Mouse (Mus musculus) myocyte (in vitro differentiated cells): Measurements from ENCODE around the gene Ddx54. TPM values are rescaled to one million over a fixed set of nuclear protein-coding genes. Genes with fewer than 3 reads are reported as not detected.

ENCODE experiments used
- H3K27me3 ChIP-seq: one replicate; pipeline ENCODE4 v1.6.1; 2011; ENCODE audit not compliant: control insufficient read depth, insufficient read depth, insufficient read length
- H3K36me3 ChIP-seq: one replicate; pipeline ENCODE4 v1.6.1; 2011; ENCODE audit not compliant: control insufficient read depth, insufficient read depth
- H3K4me2 ChIP-seq: one replicate; pipeline ENCODE4 v1.6.1; 2011; ENCODE audit warnings: low read depth, control low read depth
- H3K4me3 ChIP-seq: one replicate; pipeline ENCODE4 v1.5.1; 2011; ENCODE audit warnings: mild to moderate bottlenecking, control low read depth, moderate library complexity
- H3K79me2 ChIP-seq: one replicate; pipeline ENCODE4 v1.6.1; 2011; ENCODE audit not compliant: control insufficient read depth, insufficient read depth
- H3ac ChIP-seq: one replicate; pipeline ENCODE4 v1.6.1; 2011; ENCODE audit not compliant: control insufficient read depth, insufficient read length
- CEBPB ChIP-seq: IDR thresholded peaks from 2 replicates; pipeline ENCODE4 v1.6.1; 2011; ENCODE audit warnings: mild to moderate bottlenecking, moderate library complexity; ENCODE audit not compliant: poor library complexity, insufficient read depth, severe bottlenecking
- E2F4 ChIP-seq: IDR thresholded peaks from one replicate; pipeline ENCODE4 v1.6.1; 2011; ENCODE audit warnings: mild to moderate bottlenecking, control low read depth, moderate library complexity; ENCODE audit not compliant: insufficient read depth
- MAX ChIP-seq: IDR thresholded peaks from one replicate; pipeline ENCODE4 v1.6.1; 2011; ENCODE audit warnings: low read depth, mild to moderate bottlenecking, control low read depth
- MYOD1 ChIP-seq, 3 experiments: IDR thresholded peaks; one replicate each; pipeline ENCODE4 v1.6.1; 2011; ENCODE audit warnings: control low read depth in 2 of 3, low read depth in 2 of 3, mild to moderate bottlenecking in 2 of 3, moderate library complexity in 1 of 3; ENCODE audit not compliant: insufficient read length in 2 of 3, control insufficient read depth in 1 of 3
- MYOG ChIP-seq, 3 experiments: IDR thresholded peaks; one replicate each; pipeline ENCODE4 v1.6.1; 2011; ENCODE audit warnings: control low read depth in 2 of 3, low read depth in 2 of 3, mild to moderate bottlenecking in 2 of 3; ENCODE audit not compliant: insufficient read length in 2 of 3, control insufficient read depth in 1 of 3, insufficient read depth in 1 of 3
- POLR2A ChIP-seq: IDR thresholded peaks from one replicate; pipeline ENCODE4 v1.6.1; 2011; ENCODE audit warnings: low read depth, mild to moderate bottlenecking, control low read depth, moderate library complexity; ENCODE audit not compliant: insufficient read length
- POLR2AphosphoS2 ChIP-seq: IDR thresholded peaks from one replicate; pipeline ENCODE4 v1.6.1; 2011; ENCODE audit warnings: low read depth, control low read depth; ENCODE audit not compliant: insufficient read length
- REST ChIP-seq: IDR thresholded peaks from one replicate; pipeline ENCODE4 v1.6.1; 2011; ENCODE audit warnings: mild to moderate bottlenecking, control low read depth, moderate library complexity; ENCODE audit not compliant: insufficient read depth, insufficient read length
- SRF ChIP-seq: IDR thresholded peaks from one replicate; pipeline ENCODE4 v1.6.1; 2011; ENCODE audit warnings: low read depth; ENCODE audit not compliant: control insufficient read depth, insufficient read length
- TCF12 ChIP-seq: IDR thresholded peaks from one replicate; pipeline ENCODE4 v1.6.1; 2011; ENCODE audit warnings: mild to moderate bottlenecking, control low read depth; ENCODE audit not compliant: poor library complexity, insufficient read depth, severe bottlenecking
- TCF3 ChIP-seq: IDR thresholded peaks from one replicate; pipeline ENCODE4 v1.6.1; 2011; ENCODE audit warnings: low read depth, control low read depth; ENCODE audit not compliant: insufficient read length
- polyA plus RNA-seq: library from polyadenylated mRNA; unstranded; fragments of >200 nt; fragmentation: generic; extraction: Trizol; gene quantifications from one replicate; pipeline ENCODE4 v1.2.1, GENCODE M21; 2012; ENCODE audit warnings: missing spikeins

The Ddx54 gene
- polyA plus RNA-seq, 1 experiment: 56.3 TPM

DNA sequence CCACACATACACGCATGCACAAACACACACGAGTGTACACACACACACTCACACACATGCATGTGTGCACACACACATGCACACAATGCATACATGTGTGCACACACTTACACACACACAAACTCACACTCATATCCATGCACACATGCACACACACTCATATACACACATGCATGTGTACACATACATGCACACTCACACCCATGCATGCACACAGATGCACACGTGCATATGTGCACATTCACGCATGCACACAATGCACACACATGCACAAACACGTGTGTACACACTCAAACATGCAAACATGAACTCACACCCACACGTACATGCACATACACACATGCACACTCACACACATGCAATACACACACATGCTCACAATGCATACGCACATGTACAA, 27.6 kb downstream of the Ddx54 start:
- Histone ChIP-seq H3K79me2 (no peaks in the 10 kb centered on the region), H3ac (no peak overlapping the region), H3K4me2 (no peak overlapping the region), H3K27me3 (peaks cover 28% of the 10 kb centered on the region), H3K4me3 (no peak overlapping the region), H3K36me3 (no peaks in the 10 kb centered on the region)
- TF ChIP-seq REST (no peak), POLR2A (no peak), TCF12 (no peak), SRF (no peak), E2F4 (no peak)

DNA sequence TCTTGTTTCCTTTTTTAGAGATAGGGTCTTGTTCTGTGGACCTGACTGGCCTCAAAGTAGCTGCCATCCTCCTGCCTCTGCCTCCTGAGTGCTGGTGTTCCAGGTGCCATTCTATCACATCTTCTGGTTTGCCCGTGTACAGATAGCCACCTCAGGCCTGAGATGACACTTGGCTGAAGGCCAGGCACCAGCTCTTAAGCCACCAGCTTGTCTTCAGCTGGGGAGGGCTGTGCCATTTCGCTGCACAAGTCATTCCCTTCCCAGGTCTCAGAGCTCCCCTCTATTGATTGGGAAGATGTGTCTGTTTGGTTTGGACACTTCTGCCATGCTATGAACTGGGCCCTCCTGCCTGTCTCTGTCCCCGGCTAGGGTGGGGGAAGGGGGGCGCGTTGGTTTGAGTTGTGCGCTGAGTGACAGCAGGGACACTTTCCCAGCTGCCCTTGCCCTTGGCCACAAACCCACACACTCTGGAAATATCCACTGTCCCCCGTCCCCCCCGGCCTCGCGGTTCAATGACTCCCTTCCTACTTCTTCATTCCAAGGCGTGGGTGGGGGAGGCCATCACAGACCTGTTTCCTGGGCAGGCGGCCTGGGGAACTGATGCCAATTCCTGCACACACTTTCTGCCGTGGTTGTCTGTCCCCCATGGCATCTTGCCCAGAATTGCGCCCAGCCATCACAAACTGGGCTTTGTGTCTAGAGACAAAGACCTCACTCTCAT, 31.0 kb downstream of the Ddx54 start:
- no peak overlapping the region for H3ac ChIP-seq
- no peaks in the 10 kb centered on the region for H3K36me3 ChIP-seq
- H3K4me3 ChIP-seq: no peak overlapping the region
- H3K4me2 ChIP-seq: peak overlapping the region; percentile 56
- no peaks in the 10 kb centered on the region for H3K79me2 ChIP-seq
- peak; percentile 50 to 95 (median 68) for TF ChIP-seq MYOD1 (IDR thresholded peaks at IDR 0.05; ENCODE audit: control insufficient read depth in 1 of 3, insufficient read length in 2 of 3, low read depth in 2 of 3)
- TF ChIP-seq MYOG (IDR thresholded peaks at IDR 0.05; ENCODE audit: control insufficient read depth in 1 of 3, insufficient read depth in 1 of 3, insufficient read length in 2 of 3, low read depth in 2 of 3): peak in 1 of 3 experiments; percentile 55
- no peak for TF ChIP-seq POLR2AphosphoS2
- TF ChIP-seq CEBPB: no peak
- H3K27me3 ChIP-seq: peaks cover 31% of the 10 kb centered on the region

- Histone ChIP-seq H3ac (no peak overlapping the region), H3K4me3 (no peak overlapping the region), H3K4me2 (peak overlapping the region; percentile 56), H3K27me3 (peaks cover 35% of the 10 kb centered on the region), H3K36me3 (no peaks in the 10 kb centered on the region), H3K79me2 (no peaks in the 10 kb centered on the region)
- TF ChIP-seq REST: no peak
- no peak for TF ChIP-seq CEBPB
- no peak for TF ChIP-seq TCF12
Observed at GRCm38 (mm10) chr5:120644227-120644626, 31.7 kb downstream of the Ddx54 start.

- Histone ChIP-seq H3K79me2 (no peaks in the 10 kb centered on the region), H3K4me2 (no peak overlapping the region), H3K27me3 (peaks cover 41% of the 10 kb centered on the region), H3K36me3 (no peaks in the 10 kb centered on the region), H3K4me3 (no peak overlapping the region), H3ac (no peak overlapping the region)
- TF ChIP-seq TCF3 (no peak), MAX (no peak), SRF (no peak), MYOD1 (IDR thresholded peaks at IDR 0.05; ENCODE audit: control insufficient read depth in 1 of 3, insufficient read length in 2 of 3, low read depth in 2 of 3) (no peak), POLR2AphosphoS2 (no peak), POLR2A (no peak), E2F4 (no peak), TCF12 (no peak)
Observed at GRCm38 (mm10) chr5:120645851-120646250, 33.3 kb downstream of the Ddx54 start.

- TF ChIP-seq MYOD1 (IDR thresholded peaks at IDR 0.05; ENCODE audit: control insufficient read depth in 1 of 3, insufficient read length in 2 of 3, low read depth in 2 of 3) (no peak), TCF3 (no peak), MYOG (IDR thresholded peaks at IDR 0.05; ENCODE audit: control insufficient read depth in 1 of 3, insufficient read depth in 1 of 3, insufficient read length in 2 of 3, low read depth in 2 of 3) (no peak), MAX (no peak), E2F4 (no peak), CEBPB (no peak), SRF (no peak), REST (no peak), POLR2A (no peak), POLR2AphosphoS2 (no peak), TCF12 (no peak)
- Histone ChIP-seq H3K36me3 (no peaks in the 10 kb centered on the region), H3K27me3 (peaks cover 48% of the 10 kb centered on the region), H3K79me2 (no peaks in the 10 kb centered on the region), H3K4me3 (no peak overlapping the region), H3K4me2 (no peak overlapping the region), H3ac (no peak overlapping the region)
Observed at GRCm38 (mm10) chr5:120647361-120647760, 34.8 kb downstream of the Ddx54 start.
